Mouse (Mus musculus) stomach, embryonic 15.5 days (tissue): ENCODE data around the gene Ugt2a3. TPM values are rescaled to one million over a fixed set of nuclear protein-coding genes. Genes with fewer than 3 reads are reported as not detected.
"Not testable (repeated sequence)": the region's sequence is repeated elsewhere in the genome, so short reads cannot be mapped to it uniquely, and the experiment has no call there.

Experiments used
- ATAC-seq: fragments of 200-750 bp; cut with Nextera tagmentation; 2 replicates; pipeline ENCODE4 v1.8.0; 2017; ENCODE audit warnings: low read depth, moderate number of reproducible peaks, moderate TSS enrichment; ENCODE audit not compliant: insufficient read depth, low FRiP score
- H3K27ac ChIP-seq: fragments of 300-500 bp; sonication (generic); 2 replicates; pipeline ENCODE4 v1.5.1; 2015; ENCODE audit warnings: mild to moderate bottlenecking, inconsistent platforms
- H3K27me3 ChIP-seq: fragments of 300-500 bp; sonication (generic); replicated peaks from 2 replicates; pipeline ENCODE4 v1.6.1; 2015; ENCODE audit warnings: inconsistent platforms
- H3K36me3 ChIP-seq: fragments of 300-500 bp; sonication (generic); 2 replicates; pipeline ENCODE4 v1.6.1; 2015; ENCODE audit warnings: inconsistent platforms
- H3K4me1 ChIP-seq: fragments of 300-500 bp; sonication (generic); 2 replicates; pipeline ENCODE4 v1.6.1; 2015; ENCODE audit warnings: inconsistent platforms
- H3K4me2 ChIP-seq: fragments of 300-500 bp; sonication (generic); 2 replicates; pipeline ENCODE4 v1.6.1; 2015; ENCODE audit warnings: mild to moderate bottlenecking, inconsistent platforms
- H3K4me3 ChIP-seq: fragments of 300-500 bp; sonication (generic); replicated peaks from 2 replicates; pipeline ENCODE4 v1.5.1; 2015; ENCODE audit warnings: inconsistent platforms
- H3K9ac ChIP-seq: fragments of 300-500 bp; sonication (generic); 2 replicates; pipeline ENCODE4 v1.6.1; 2015; ENCODE audit warnings: inconsistent platforms
- H3K9me3 ChIP-seq: fragments of 300-500 bp; sonication (generic); 2 replicates; pipeline ENCODE4 v1.6.1; 2016; ENCODE audit warnings: inconsistent platforms
- WGBS: fragments of 180-500 bp; shearing (Covaris S2); methylation state at CpG from one replicate; pipeline ENCODE4 v1.1.7; 2015; 5-methylcytosine and 5-hydroxymethylcytosine counted together
- polyA plus RNA-seq: library from polyadenylated mRNA; unstranded; fragments of >200 nt; fragmentation: Nextera tagmentation; extraction: Ambion mirVana; gene quantifications from 2 replicates; pipeline ENCODE4 v1.2.1, GENCODE M21; 2015

The Ugt2a3 gene
- 0.37 and 0.77 TPM in 2 replicates for polyA plus RNA-seq

GRCm38 (mm10) chr5:87336961-87337697 lies at the start of gene Ugt2a3:
Gene Ugt2a3, minus strand, starts transcription at chr5:87337195.
- H3K9ac ChIP-seq, result no peak within 1 kb of the TSS
- H3K4me1 ChIP-seq, result no peaks in the 10 kb centered on the region
- no peak within 1 kb of the TSS for H3K27ac ChIP-seq
- H3K4me3 ChIP-seq, result no peak within 1 kb of the TSS
- no peaks in the 10 kb centered on the region for H3K27me3 ChIP-seq
- 73% methylated on average over 11 of the region's 11 CpGs for WGBS
- H3K4me2 ChIP-seq, result no peak within 1 kb of the TSS
- ATAC-seq, result no peak
- H3K9me3 ChIP-seq, result no peaks in the 10 kb centered on the region
- no peaks in the 10 kb centered on the region for H3K36me3 ChIP-seq

- ATAC-seq, result no peak
- 43% methylated on average over 2 of the region's 2 CpGs for WGBS
- H3K4me3 ChIP-seq, result no peak overlapping the region
- no peaks in the 10 kb centered on the region for H3K36me3 ChIP-seq
- H3K4me2 ChIP-seq, result no peak overlapping the region
- H3K9me3 ChIP-seq, result no peaks in the 10 kb centered on the region
- no peak overlapping the region for H3K27ac ChIP-seq
- H3K9ac ChIP-seq, result no peak overlapping the region
- H3K27me3 ChIP-seq, result no peaks in the 10 kb centered on the region
- no peaks in the 10 kb centered on the region for H3K4me1 ChIP-seq
These were observed 43.2 kb upstream of the Ugt2a3 start for GRCm38 (mm10) chr5:87380234-87380633.

- peak; percentile 47 for ATAC-seq
- Histone ChIP-seq H3K9me3 (no peaks in the 10 kb centered on the region), H3K4me3 (no peak overlapping the region), H3K36me3 (no peaks in the 10 kb centered on the region), H3K27me3 (no peaks in the 10 kb centered on the region), H3K9ac (no peak overlapping the region), H3K4me1 (no peaks in the 10 kb centered on the region), H3K27ac (no peak overlapping the region), H3K4me2 (no peak overlapping the region)
These were observed 42.8 kb upstream of the Ugt2a3 start for GRCm38 (mm10) chr5:87379825-87380224.

- ATAC-seq, result no peak
- no peak overlapping the region for H3K27ac ChIP-seq
- no peaks in the 10 kb centered on the region for H3K4me1 ChIP-seq
- H3K36me3 ChIP-seq, result no peaks in the 10 kb centered on the region
- no peak overlapping the region for H3K9ac ChIP-seq
- H3K4me2 ChIP-seq, result no peak overlapping the region
- no peak overlapping the region for H3K4me3 ChIP-seq
- 91% methylated on average over 3 of the region's 3 CpGs for WGBS
- no peaks in the 10 kb centered on the region for H3K9me3 ChIP-seq
- no peaks in the 10 kb centered on the region for H3K27me3 ChIP-seq
These were observed 38.9 kb upstream of the Ugt2a3 start for GRCm38 (mm10) chr5:87375874-87376383.

- Histone ChIP-seq H3K4me1 (no peaks in the 10 kb centered on the region), H3K27me3 (no peaks in the 10 kb centered on the region), H3K4me2 (no peak overlapping the region), H3K9me3 (no peaks in the 10 kb centered on the region), H3K9ac (no peak overlapping the region), H3K4me3 (no peak overlapping the region), H3K27ac (no peak overlapping the region), H3K36me3 (no peaks in the 10 kb centered on the region)
- no peak for ATAC-seq
- WGBS, result 63% methylated on average over 1 of the region's 1 CpGs
These were observed 36.5 kb upstream of the Ugt2a3 start for GRCm38 (mm10) chr5:87373502-87373863.

- 41% methylated on average over 4 of the region's 4 CpGs for WGBS
- H3K27me3 ChIP-seq, H3K36me3 ChIP-seq, H3K9ac ChIP-seq, H3K4me2 ChIP-seq, H3K9me3 ChIP-seq, H3K4me1 ChIP-seq, H3K4me3 ChIP-seq: not testable (repeated sequence)
- ATAC-seq, result peak; percentile 88
- peak overlapping the region; percentile 18; the same call in 1 of the 2 replicates for H3K27ac ChIP-seq
These were observed 36.0 kb upstream of the Ugt2a3 start for GRCm38 (mm10) chr5:87372788-87373501.

GRCm38 (mm10) chr5:87350350-87350749 lies 13.4 kb upstream of the Ugt2a3 start:
- Histone ChIP-seq H3K4me2 (no peak overlapping the region), H3K27ac (no peak overlapping the region), H3K9ac (no peak overlapping the region), H3K27me3 (no peaks in the 10 kb centered on the region), H3K4me3 (no peak overlapping the region), H3K4me1 (no peaks in the 10 kb centered on the region), H3K36me3 (no peaks in the 10 kb centered on the region), H3K9me3 (no peaks in the 10 kb centered on the region)
- 56% methylated on average over 1 of the region's 1 CpGs for WGBS
- no peak for ATAC-seq

GRCm38 (mm10) chr5:87349150-87349549 lies 12.2 kb upstream of the Ugt2a3 start:
- not testable (repeated sequence) for ATAC-seq, H3K27ac ChIP-seq, H3K9ac ChIP-seq, H3K4me3 ChIP-seq, H3K27me3 ChIP-seq, H3K36me3 ChIP-seq, H3K4me2 ChIP-seq, H3K9me3 ChIP-seq, H3K4me1 ChIP-seq
- 84% methylated on average over 1 of the region's 1 CpGs for WGBS

GRCm38 (mm10) chr5:87347479-87348078 lies 10.6 kb upstream of the Ugt2a3 start:
- not testable (repeated sequence) for H3K9me3 ChIP-seq, ATAC-seq, H3K4me2 ChIP-seq, H3K27me3 ChIP-seq, H3K9ac ChIP-seq, H3K27ac ChIP-seq, H3K4me1 ChIP-seq, H3K4me3 ChIP-seq, H3K36me3 ChIP-seq
- 73% methylated on average over 2 of the region's 2 CpGs for WGBS

- Histone ChIP-seq H3K27ac (no peak overlapping the region), H3K4me1 (no peaks in the 10 kb centered on the region), H3K9me3 (no peaks in the 10 kb centered on the region), H3K4me3 (no peak overlapping the region), H3K9ac (no peak overlapping the region), H3K4me2 (no peak overlapping the region), H3K36me3 (no peaks in the 10 kb centered on the region), H3K27me3 (no peaks in the 10 kb centered on the region)
- 82% methylated on average over 5 of the region's 5 CpGs for WGBS
- ATAC-seq, result no peak
These were observed 3.5 kb upstream of the Ugt2a3 start for GRCm38 (mm10) chr5:87340461-87340860.

GRCm38 (mm10) chr5:87335199-87335598 lies 1.8 kb downstream of the Ugt2a3 start:
- H3K36me3 ChIP-seq, result no peaks in the 10 kb centered on the region
- no peak for ATAC-seq
- no peak overlapping the region for H3K9ac ChIP-seq
- no peaks in the 10 kb centered on the region for H3K27me3 ChIP-seq
- WGBS, result 56% methylated on average over 1 of the region's 1 CpGs
- H3K4me1 ChIP-seq, result no peaks in the 10 kb centered on the region
- H3K9me3 ChIP-seq, result no peaks in the 10 kb centered on the region
- no peak overlapping the region for H3K4me2 ChIP-seq
- no peak overlapping the region for H3K27ac ChIP-seq
- no peak overlapping the region for H3K4me3 ChIP-seq

GRCm38 (mm10) chr5:87333584-87333983 lies 3.4 kb downstream of the Ugt2a3 start:
- Histone ChIP-seq H3K27ac (no peak overlapping the region), H3K4me1 (no peaks in the 10 kb centered on the region), H3K36me3 (no peaks in the 10 kb centered on the region), H3K9ac (no peak overlapping the region), H3K9me3 (no peaks in the 10 kb centered on the region), H3K4me2 (no peak overlapping the region), H3K27me3 (no peaks in the 10 kb centered on the region), H3K4me3 (no peak overlapping the region)
- ATAC-seq, result no peak
- WGBS, result 57% methylated on average over 3 of the region's 3 CpGs
